Mouse (Mus musculus) heart, postnatal 0 days (tissue): Measurements from ENCODE around the gene Scamp2.

Experiments used
- CTCF ChIP-seq: IDR thresholded peaks from 2 replicates; pipeline ENCODE4 v1.5.1; 2016; ENCODE audit warnings: antibody characterized with exemption, control low read depth, low read depth
- EP300 ChIP-seq: IDR thresholded peaks from 2 replicates; pipeline ENCODE4 v1.6.1; 2016; ENCODE audit warnings: antibody characterized with exemption, low read depth

DNA sequence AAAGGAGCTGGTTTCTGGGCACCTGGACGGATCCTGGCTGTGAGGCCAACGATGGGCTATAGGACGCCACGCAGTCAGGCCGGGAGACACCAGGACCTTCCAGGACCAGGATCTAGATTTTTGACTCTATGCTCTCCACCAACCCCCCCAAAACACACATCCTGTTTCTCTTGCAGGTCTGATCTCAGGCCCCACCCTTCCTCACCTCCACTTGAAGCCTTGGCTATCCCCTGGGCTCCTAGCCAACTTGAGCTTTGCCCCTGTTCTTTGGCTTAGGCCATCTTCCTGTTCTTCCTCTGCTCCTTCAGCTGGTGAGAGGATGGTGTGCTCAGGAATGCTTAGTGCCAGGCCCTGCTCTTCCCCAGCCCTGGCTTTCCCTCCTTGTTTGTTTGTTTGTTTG lies 59.9 kb downstream of the Scamp2 start, which contains the start of gene Lman1l:
- no peak for TF ChIP-seq CTCF
- TF ChIP-seq EP300, result no peak
